Mouse (Mus musculus) fat pad, adult 2 months (tissue): ENCODE results near the gene Vmn1r180.
"Not testable (repeated sequence)": the region's sequence is repeated elsewhere in the genome, so short reads cannot be mapped to it uniquely, and the experiment has no call there.

Experiments used
- DNase-seq: peaks from one replicate; pipeline ENCODE4 v3.0.0-alpha.2; 2011; ENCODE audit warnings: low read depth, low spot score; ENCODE audit errors: extremely low read depth

Gene Vmn1r180

GRCm38 (mm10) chr7:23950332-23950731 is at the start of gene Vmn1r180:
Vmn1r180 (plus strand) TSS chr7:23950632.
- DNase-seq = no peak

DNA sequence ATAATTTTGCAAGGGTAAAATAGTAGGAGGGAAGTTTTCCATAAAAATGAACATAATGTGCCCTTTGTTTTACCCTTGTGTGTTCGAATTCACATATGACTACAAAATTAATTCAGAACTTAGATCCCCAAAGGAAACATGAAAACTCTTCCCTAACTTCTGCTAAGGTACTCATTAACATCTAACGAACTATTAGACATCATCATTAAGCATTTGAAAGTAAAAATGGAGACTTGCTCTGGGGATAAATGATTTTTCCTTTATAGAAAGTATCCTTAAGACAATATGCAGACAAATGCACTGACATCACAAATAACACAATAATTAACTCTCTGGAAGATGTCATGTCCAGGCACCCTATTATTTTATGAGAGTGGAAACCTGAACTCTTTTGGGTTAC is 23.8 kb upstream of the Vmn1r180 start, which contains the start of gene Vmn1r179:
TSS of gene Vmn1r179 (plus strand) at position 301 of the 400 bp plus-strand sequence.
- DNase-seq = no peak

DNA sequence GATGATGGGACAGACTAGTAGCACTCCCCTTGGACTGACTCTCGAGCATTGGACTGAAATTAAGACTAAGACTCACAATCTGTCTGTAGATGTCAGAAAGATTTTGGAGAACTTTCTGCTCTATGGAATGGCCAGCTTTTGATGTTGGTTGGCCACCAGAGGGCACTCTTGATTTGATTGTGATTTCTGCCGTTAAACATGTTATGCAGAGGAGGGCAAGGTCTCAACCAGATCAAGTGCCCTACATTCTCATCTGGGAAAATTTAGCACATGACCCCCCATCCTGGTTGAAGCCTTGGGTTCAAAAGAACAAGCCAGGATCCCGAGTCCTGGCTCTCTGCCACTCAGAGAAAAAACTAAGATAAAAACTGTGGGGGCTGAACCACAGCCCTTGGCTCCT is 17.6 kb downstream of the Vmn1r180 start:
- not testable (repeated sequence) for DNase-seq

GRCm38 (mm10) chr7:23974315-23974714 is 23.9 kb downstream of the Vmn1r180 start, which contains the start of gene Vmn1r181:
Vmn1r181 (plus strand) TSS chr7:23974615.
- DNase-seq = not testable (repeated sequence)

DNA sequence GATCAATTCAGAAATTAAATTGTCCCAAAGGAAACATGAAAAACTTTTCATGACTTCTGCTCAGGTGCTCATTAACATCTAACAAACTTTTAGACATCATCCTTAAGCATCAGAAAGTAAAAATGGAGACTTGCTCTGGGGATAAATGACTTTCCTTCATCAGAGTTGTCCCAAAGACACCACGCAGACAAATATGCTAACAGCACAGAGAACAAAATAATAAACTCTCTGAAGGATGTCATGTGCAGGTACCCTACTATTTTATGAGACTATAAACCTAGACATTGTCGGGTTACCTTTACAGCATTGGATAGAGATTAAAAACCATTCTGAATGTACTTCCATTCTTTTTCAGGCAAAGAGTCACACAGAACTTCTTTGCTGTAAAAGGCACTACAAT is 51.0 kb downstream of the Vmn1r180 start, which contains the start of gene V1rd19:
TSS of gene V1rd19 (plus strand) at position 301 of the 400 bp plus-strand sequence.
- no peak for DNase-seq
